Mouse (Mus musculus) forebrain, embryonic 10.5 days (tissue): ENCODE measurements at regions not wholly inside any gene's neighbourhood (a gene's known extent, or its start where the extent isn't known, plus 50 kb on each side); places are given as distances from the start of the nearest gene placed in this dataset.

Experiments used
- DNase-seq: peaks from one replicate; pipeline ENCODE4 v3.0.0-alpha.2; 2017; ENCODE audit warnings: low spot score; ENCODE audit errors: extremely low spot score
- H3K27ac ChIP-seq: fragments of 300-500 bp; sonication (generic); 2 replicates; pipeline ENCODE4 v1.5.1; 2016; ENCODE audit warnings: mild to moderate bottlenecking
- H3K27me3 ChIP-seq: fragments of 300-500 bp; sonication (generic); 2 replicates; pipeline ENCODE4 v1.6.1; 2016; ENCODE audit warnings: mild to moderate bottlenecking; ENCODE audit not compliant: poor library complexity, severe bottlenecking
- H3K36me3 ChIP-seq: fragments of 300-500 bp; sonication (generic); replicated peaks from 2 replicates; pipeline ENCODE4 v1.6.1; 2016; ENCODE audit warnings: mild to moderate bottlenecking, moderate library complexity
- H3K4me1 ChIP-seq: fragments of 300-500 bp; sonication (generic); 2 replicates; pipeline ENCODE4 v1.6.1; 2016
- H3K4me3 ChIP-seq: fragments of 300-500 bp; sonication (generic); 2 replicates; pipeline ENCODE4 v1.5.1; 2016; ENCODE audit warnings: mild to moderate bottlenecking, moderate library complexity
- H3K9me3 ChIP-seq: fragments of 300-500 bp; sonication (generic); 2 replicates; pipeline ENCODE4 v1.6.1; 2016; ENCODE audit warnings: mild to moderate bottlenecking, moderate library complexity
- WGBS: fragments of 180-500 bp; shearing (Covaris S2); methylation state at CpG from one replicate; pipeline ENCODE4 v1.1.7; 2016; 5-methylcytosine and 5-hydroxymethylcytosine counted together

DNA sequence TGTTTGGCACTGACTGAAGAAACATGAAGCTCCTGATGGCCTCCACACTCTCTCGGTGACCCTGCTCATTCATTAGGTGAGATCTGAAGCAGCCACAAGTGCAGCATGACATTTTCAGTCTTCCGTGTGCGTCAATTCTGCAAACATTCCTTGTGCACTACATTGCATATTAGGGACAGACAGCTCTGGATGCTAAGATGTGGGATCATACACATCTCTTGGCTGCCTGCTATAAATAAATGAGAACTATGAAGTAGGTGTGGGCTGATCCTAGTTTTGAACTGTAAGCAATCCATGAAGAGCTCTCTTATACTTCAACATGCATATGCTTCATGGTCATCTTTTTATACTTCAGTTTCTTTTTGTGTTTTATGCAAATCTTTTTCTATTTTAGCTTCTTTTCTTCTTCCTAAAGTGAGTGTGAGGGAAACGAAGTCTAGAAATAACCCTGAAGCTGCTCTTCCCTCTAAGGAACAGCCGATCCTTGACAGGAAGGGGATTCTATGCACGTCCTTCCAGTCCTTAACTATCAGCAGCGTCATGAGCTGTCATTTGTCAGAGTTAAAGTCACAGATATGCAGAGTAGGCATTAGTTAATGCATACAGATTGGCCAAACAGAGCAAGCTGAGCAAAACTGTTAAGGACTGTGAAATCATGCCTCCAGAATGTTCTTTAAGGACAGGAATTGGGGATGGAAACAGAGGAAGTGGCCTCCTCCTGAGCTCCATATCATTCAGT lies 104.1 kb upstream of the Rnaseh2b start:
- 82% methylated on average over 7 of the region's 7 CpGs for WGBS
- Histone ChIP-seq H3K9me3 (no peaks in the 10 kb centered on the region), H3K36me3 (no peaks in the 10 kb centered on the region), H3K4me1 (peaks cover 9% of the 10 kb centered on the region), H3K27ac (no peak overlapping the region), H3K27me3 (no peaks in the 10 kb centered on the region), H3K4me3 (no peak overlapping the region)
- no peak for DNase-seq

DNA sequence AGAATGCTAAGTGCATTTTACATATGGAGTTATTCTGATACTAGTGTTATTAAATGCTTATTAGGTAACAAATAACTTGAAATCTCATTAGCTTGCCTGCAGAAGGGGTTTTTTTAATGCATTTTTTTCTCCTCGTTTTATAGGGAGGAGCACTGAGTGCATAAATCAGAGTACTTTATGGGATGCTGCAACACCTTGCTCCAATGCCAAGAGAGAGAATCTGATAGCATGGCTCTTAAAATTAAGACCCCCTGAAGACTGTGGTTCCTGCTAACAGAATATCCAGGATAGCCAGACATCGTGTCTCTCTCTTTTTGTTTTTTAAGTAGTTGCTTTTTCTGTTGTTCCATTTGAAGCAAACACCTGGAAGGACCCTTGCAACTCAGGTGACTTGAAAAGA lies 100.8 kb upstream of the Rnaseh2b start:
- no peaks in the 10 kb centered on the region for H3K27me3 ChIP-seq
- H3K27ac ChIP-seq, result no peak overlapping the region
- H3K4me1 ChIP-seq, result peaks cover 13% of the 10 kb centered on the region
- WGBS, result 86% methylated on average over 2 of the region's 2 CpGs
- no peaks in the 10 kb centered on the region for H3K9me3 ChIP-seq
- H3K36me3 ChIP-seq, result no peaks in the 10 kb centered on the region
- no peak overlapping the region for H3K4me3 ChIP-seq
- no peak for DNase-seq

DNA sequence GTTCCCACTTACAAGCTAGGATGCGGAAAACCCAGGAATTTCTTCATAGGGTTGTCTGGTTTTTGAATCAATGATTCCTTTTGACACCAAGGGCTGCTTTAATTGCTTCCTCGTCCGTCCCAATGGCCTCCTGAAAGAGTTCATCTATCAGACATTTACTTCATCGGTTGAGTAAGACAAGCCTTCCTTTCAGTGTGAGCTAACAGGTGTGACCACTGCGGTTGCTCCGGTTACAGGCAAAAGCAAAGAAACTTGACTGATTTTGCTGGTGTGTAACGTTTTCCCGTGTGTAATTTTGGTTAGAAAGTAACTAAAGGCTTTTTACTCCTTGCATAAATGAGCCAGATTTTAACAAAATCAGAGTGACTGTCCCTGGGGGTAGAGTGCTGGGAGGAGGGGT lies 99.6 kb upstream of the Rnaseh2b start:
- Histone ChIP-seq H3K4me3 (no peak overlapping the region), H3K27ac (no peak overlapping the region), H3K27me3 (no peaks in the 10 kb centered on the region), H3K9me3 (no peaks in the 10 kb centered on the region), H3K36me3 (no peaks in the 10 kb centered on the region), H3K4me1 (peaks cover 23% of the 10 kb centered on the region)
- no peak for DNase-seq
- 67% methylated on average over 8 of the region's 8 CpGs for WGBS

DNA sequence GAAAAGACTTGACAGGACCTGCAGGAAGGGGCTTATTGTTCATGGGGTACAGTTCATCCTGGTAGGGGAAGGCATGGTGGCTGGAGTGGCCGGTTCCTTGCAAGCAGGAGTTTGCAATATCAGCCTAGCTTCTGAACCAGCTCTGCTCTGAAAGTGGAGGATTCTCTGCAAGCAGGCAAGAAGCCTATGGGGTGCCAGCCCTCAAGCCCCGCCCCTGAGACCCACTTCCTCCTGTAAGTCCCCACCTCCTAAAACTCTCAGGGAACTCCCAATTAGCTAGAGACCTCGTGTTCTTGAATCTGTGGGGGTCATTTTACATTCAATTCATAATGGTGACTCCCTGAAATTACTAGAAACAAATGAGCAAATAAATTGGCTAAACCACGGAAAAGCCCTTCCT lies 99.0 kb upstream of the Rnaseh2b start:
- 41% methylated on average over 4 of the region's 4 CpGs for WGBS
- Histone ChIP-seq H3K36me3 (no peaks in the 10 kb centered on the region), H3K9me3 (no peaks in the 10 kb centered on the region), H3K27ac (no peak overlapping the region), H3K4me3 (no peak overlapping the region), H3K4me1 (peaks cover 28% of the 10 kb centered on the region), H3K27me3 (no peaks in the 10 kb centered on the region)
- no peak for DNase-seq

DNA sequence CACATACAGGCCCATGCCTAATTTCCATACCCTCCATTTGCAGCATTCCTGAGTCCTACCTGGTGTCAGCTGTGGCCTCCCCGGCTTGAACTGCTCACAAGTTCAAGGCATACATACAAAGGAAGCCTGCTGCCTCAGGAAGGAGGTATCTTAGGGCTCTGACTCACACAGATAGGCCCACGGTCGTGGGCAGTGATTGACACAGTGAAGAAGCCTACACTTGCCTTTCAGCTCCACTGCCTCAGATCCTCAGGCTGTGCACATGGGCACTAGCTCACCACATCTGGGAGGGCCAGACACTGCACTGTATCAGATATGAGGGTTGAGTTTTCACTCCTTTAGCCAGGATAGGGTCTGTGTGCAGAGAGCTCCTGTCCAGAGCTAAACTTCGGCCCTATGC lies 95.6 kb upstream of the Rnaseh2b start:
- H3K36me3 ChIP-seq, result no peaks in the 10 kb centered on the region
- H3K9me3 ChIP-seq, result no peaks in the 10 kb centered on the region
- WGBS, result 66% methylated on average over 4 of the region's 4 CpGs
- H3K4me3 ChIP-seq, result no peak overlapping the region
- H3K27ac ChIP-seq, result 0 out of 2 replicates have a peak overlapping the region, but pooled peaks have one; percentile 30
- H3K27me3 ChIP-seq, result no peaks in the 10 kb centered on the region
- DNase-seq, result no peak
- peaks cover 35% of the 10 kb centered on the region for H3K4me1 ChIP-seq

DNA sequence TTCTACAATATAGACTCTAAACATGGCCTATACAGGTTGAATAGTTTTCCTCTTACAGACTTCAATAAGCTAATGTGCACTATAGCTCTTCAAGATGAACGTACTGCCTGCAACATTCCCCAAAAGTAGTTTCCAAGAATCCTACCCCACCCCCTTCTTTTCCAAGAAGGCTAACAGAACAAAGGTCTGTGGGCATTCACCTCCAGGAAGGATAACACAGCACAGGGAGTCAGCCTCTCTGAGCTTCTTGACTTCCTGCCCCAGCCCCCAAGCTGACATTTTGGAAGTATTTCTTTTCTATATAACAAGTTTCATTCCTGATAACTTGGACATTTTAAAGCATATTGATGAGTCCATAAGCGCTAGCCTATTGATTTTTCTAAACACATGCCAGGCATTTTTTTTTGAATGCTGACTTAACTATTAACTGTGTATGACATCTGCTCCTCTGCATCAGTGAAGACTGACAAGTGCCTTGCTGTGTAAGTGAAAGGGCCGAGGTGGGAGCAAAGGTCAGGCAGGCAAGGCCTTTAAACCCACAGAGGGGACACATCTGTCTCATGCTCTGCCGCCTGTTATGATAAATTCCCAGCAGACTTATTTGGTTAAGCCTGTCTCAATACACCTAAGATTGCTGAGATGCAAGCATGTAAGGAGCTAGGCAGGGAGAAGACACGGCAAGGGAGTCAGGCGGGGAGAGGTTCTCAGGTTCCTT lies 93.8 kb upstream of the Rnaseh2b start:
- no peaks in the 10 kb centered on the region for H3K27me3 ChIP-seq
- H3K36me3 ChIP-seq, result no peaks in the 10 kb centered on the region
- H3K27ac ChIP-seq, result no peak overlapping the region; the same call in 1 of the 2 replicates
- H3K4me1 ChIP-seq, result peaks cover 23% of the 10 kb centered on the region
- no peak overlapping the region for H3K4me3 ChIP-seq
- H3K9me3 ChIP-seq, result no peaks in the 10 kb centered on the region
- 57% methylated on average over 6 of the region's 6 CpGs for WGBS
- no peak for DNase-seq

DNA sequence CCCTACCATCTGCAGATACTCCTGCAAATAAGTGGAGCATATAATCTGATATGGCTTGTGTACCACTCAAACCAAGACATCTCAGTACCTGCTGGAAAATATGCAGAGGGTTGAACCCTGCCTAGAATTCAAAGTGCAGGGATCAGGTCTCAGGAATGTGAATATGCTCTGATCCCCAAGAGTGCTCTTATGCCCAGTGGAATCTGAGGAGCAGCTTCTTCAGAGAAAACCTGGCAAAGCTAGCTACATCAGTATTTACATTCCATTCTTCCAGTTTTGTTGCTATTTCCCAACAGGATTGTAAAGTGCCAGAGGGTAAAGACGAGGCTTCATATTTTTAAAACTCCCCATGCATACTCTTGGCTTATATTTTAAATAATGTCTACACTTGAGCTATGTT lies 77.3 kb upstream of the Rnaseh2b start:
- H3K9me3 ChIP-seq, result no peaks in the 10 kb centered on the region
- H3K4me1 ChIP-seq, result no peaks in the 10 kb centered on the region
- H3K36me3 ChIP-seq, result no peaks in the 10 kb centered on the region
- DNase-seq, result no peak
- H3K27ac ChIP-seq, result no peak overlapping the region
- no peaks in the 10 kb centered on the region for H3K27me3 ChIP-seq
- 91% methylated on average over 1 of the region's 1 CpGs for WGBS
- no peak overlapping the region for H3K4me3 ChIP-seq

DNA sequence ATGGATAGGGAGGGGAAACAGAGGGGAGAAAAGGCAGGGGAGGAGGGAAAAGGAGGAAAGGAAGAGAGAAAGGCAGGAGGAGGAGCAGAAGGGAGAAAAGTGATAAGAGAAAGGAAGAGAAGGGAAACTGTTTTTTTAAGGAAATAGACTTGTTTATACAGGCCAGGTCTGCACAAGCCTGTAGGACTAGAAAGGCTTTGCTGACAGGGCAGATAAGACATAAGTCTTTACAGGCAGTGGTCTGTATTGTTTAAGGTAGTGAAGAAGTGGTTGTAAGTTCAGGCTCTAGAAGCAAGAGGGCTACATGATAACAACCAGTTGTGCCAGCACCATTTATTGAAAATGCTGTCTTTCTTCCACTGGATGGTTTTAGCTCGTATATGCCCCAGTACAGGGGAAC lies 75.4 kb upstream of the Rnaseh2b start:
- Histone ChIP-seq H3K27me3 (no peaks in the 10 kb centered on the region), H3K36me3 (no peaks in the 10 kb centered on the region), H3K9me3 (no peaks in the 10 kb centered on the region), H3K27ac (no peak overlapping the region), H3K4me3 (no peak overlapping the region), H3K4me1 (no peaks in the 10 kb centered on the region)
- WGBS, result 82% methylated on average over 1 of the region's 1 CpGs
- no peak for DNase-seq

DNA sequence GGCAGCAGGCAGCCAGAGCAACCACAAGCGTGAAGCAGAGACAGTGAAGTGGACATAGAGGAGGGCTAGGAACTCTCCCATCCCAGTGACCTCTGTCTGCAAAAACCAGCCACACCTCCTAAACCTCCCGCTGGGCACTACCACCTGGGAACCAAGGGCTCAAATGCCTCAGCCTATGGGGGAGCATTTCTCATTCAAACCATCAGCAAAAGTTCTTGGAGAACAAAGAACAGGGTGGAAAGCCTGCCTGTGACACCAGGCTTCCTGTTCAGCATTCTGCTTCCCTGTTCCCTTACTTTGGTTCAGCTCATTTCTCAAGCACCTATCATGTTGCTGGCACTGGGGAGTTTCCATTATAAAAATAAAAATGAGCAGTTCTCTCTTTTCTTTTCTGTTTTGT lies 74.4 kb upstream of the Rnaseh2b start:
- no peaks in the 10 kb centered on the region for H3K9me3 ChIP-seq
- H3K4me1 ChIP-seq, result no peaks in the 10 kb centered on the region
- no peaks in the 10 kb centered on the region for H3K27me3 ChIP-seq
- H3K4me3 ChIP-seq, result no peak overlapping the region
- H3K36me3 ChIP-seq, result no peaks in the 10 kb centered on the region
- DNase-seq, result no peak
- WGBS, result 70% methylated on average over 2 of the region's 2 CpGs
- no peak overlapping the region for H3K27ac ChIP-seq

DNA sequence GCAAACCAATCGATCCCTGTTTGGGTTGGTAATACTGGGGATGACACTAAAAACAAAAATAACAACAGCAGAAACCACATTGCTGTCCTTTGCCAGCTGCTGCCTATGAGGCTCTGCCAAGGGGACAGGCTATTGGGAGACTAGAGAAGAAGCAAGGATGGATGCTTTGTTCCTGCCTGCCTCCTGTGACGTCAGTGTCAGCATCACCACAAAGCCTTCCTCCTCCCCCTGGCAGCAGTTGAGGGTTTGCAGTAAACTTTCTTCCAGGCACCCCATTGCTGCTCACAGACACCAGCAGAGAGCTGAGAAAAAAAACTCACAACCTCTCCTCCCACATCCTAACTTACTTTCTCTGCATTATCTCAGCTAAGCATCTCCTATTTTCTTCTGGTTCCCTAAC lies 73.7 kb upstream of the Rnaseh2b start:
- WGBS, result 34% methylated on average over 2 of the region's 2 CpGs
- no peaks in the 10 kb centered on the region for H3K4me1 ChIP-seq
- H3K27me3 ChIP-seq, result no peaks in the 10 kb centered on the region
- no peak for DNase-seq
- H3K9me3 ChIP-seq, result no peaks in the 10 kb centered on the region
- no peaks in the 10 kb centered on the region for H3K36me3 ChIP-seq
- H3K4me3 ChIP-seq, result no peak overlapping the region
- no peak overlapping the region for H3K27ac ChIP-seq

DNA sequence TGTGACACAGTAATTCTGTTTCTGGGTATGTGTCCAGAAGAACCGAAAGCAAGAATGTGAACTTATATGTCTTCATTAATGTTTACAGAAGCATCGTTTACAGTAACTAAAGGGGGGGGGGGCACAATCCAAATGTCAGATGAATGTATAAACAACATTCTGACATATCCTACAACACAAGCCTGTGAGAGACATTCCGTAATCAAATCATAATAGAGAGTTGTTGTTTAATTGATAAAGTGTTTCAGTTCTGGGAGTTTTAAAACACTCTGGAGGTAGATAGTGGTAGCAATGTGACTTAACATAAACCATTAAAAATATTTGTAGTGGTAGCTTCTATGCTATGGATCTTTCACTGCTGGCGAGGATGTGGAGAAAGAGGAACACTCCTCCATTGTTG lies 71.6 kb upstream of the Rnaseh2b start:
- H3K27ac ChIP-seq, result no peak overlapping the region
- no peaks in the 10 kb centered on the region for H3K36me3 ChIP-seq
- H3K4me3 ChIP-seq, result no peak overlapping the region
- H3K27me3 ChIP-seq, result no peaks in the 10 kb centered on the region
- no peaks in the 10 kb centered on the region for H3K4me1 ChIP-seq
- no peak for DNase-seq
- 94% methylated on average over 4 of the region's 4 CpGs for WGBS
- no peaks in the 10 kb centered on the region for H3K9me3 ChIP-seq
